Mouse (Mus musculus): ENCODE measurements around the gene Prss33. TPM values are rescaled to one million over a fixed set of nuclear protein-coding genes. Genes with fewer than 3 reads are reported as not detected.
"Not testable (repeated sequence)": the region's sequence is repeated elsewhere in the genome, so short reads cannot be mapped to it uniquely, and the experiment has no call there.

Prss33 gene
- polyA plus RNA-seq (2021): not detected

DNA sequence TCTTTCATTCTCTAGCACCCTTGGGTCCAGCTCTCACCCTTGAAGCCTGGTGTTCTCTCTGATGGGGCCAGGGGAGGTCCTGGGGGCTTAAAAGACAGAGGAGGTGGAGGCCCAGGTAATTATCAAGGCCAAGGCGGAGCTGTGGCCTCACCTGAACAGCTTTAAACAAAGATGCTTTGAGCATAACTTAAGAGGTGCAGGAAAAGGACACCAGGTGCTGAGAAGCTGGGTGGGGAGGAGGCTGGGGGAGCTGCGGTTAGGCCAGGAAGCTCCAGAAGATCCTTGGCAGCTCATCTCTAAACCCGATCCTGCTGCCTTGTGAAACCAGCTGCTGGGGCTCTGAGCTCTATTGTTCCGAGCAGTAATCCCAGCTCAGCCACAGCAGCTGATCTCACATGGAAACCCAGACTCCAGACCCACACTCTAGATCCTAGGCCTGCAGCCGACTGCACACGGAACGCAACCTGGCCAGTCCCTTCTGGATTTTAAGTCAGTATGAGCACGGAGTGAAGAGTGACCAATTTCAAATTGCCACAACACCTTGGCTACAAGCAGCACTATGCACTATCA lies at the start of gene Prss33:
Gene Prss33 (minus strand): TSS at position 51 of the 570 bp plus-strand sequence.
- ChIA-PET CTCF (interaction anchor here (0.8 to 1.3 kb wide), 2 partner anchors 17 to 35 kb away, joined by 3 read pairs; no protein-coding TSS in a partner anchor), POLR2A (interaction anchor here (1.0 kb wide), 1 partner anchor 18 kb away, joined by 4 read pairs; no protein-coding TSS in a partner anchor)
- ATAC-seq (no peak), DNase-seq (ENCODE audit: low read depth, low spot score) (no peak)
- TF ChIP-seq CTCF (IDR thresholded peaks at IDR 0.05): no peak
- no peaks in the 10 kb centered on the region for H3K27me3 ChIP-seq
- in situ Hi-C loops (cut with MboI; ENCODE audit: low pct_unique_long_range_greater_than_20kb): no loop called here

- POLR2A ChIA-PET; H3K27me3 ChIP-seq; in situ Hi-C loops (cut with MboI; ENCODE audit: low pct_unique_long_range_greater_than_20kb); ATAC-seq; DNase-seq (ENCODE audit: low read depth, low spot score); CTCF ChIA-PET: not testable (repeated sequence)
Measured at GRCm38 (mm10) chr17:23880576-23880975, 44.7 kb upstream of the Prss33 start, which contains the start of the genes Dcpp1 and Dcpp2. Gene Dcpp1 (plus strand): TSS chr17:23880876. Gene Dcpp2 (plus strand): TSS chr17:23880880.

- CTCF ChIA-PET: interaction anchor here (1.2 to 2.9 kb wide), 2 partner anchors 33 to 83 kb away, joined by 4 to 10 read pairs; partner anchors contain the start of genes Prss32 and Prss41
- no peaks in the 10 kb centered on the region for H3K27me3 ChIP-seq
- ATAC-seq (no peak), DNase-seq (ENCODE audit: low read depth, low spot score) (no peak)
- TF ChIP-seq CTCF (IDR thresholded peaks at IDR 0.05): no peak
- in situ Hi-C loops (cut with MboI; ENCODE audit: low pct_unique_long_range_greater_than_20kb): no loop called here
- POLR2A ChIA-PET: interaction anchor here (0.8 kb wide), 1 partner anchor 48 kb away, joined by 3 read pairs; the partner anchor contains the start of gene Elob
Measured at GRCm38 (mm10) chr17:23877166-23877565, 41.3 kb upstream of the Prss33 start.

- ATAC-seq (no peak), DNase-seq (ENCODE audit: low read depth, low spot score) (no peak)
- in situ Hi-C loops (cut with MboI; ENCODE audit: low pct_unique_long_range_greater_than_20kb): no loop called here
- ChIA-PET CTCF (interaction anchor here (1.2 to 2.9 kb wide), 2 partner anchors 33 to 84 kb away, joined by 4 to 10 read pairs; partner anchors contain the start of genes Prss32 and Prss41), POLR2A (interaction anchor here (0.8 kb wide), 1 partner anchor 47 kb away, joined by 3 read pairs; the partner anchor contains the start of gene Elob)
- TF ChIP-seq CTCF (IDR thresholded peaks at IDR 0.05): no peak
- H3K27me3 ChIP-seq: no peaks in the 10 kb centered on the region
Measured at GRCm38 (mm10) chr17:23876741-23877140, 40.9 kb upstream of the Prss33 start.

- TF ChIP-seq CTCF (IDR thresholded peaks at IDR 0.05): peak; percentile 93
- no peaks in the 10 kb centered on the region for H3K27me3 ChIP-seq
- DNase-seq (ENCODE audit: low read depth, low spot score) (peak; percentile 51), ATAC-seq (peak; percentile 71)
- in situ Hi-C loops (cut with MboI; ENCODE audit: low pct_unique_long_range_greater_than_20kb): loop anchor here (5.0 kb wide), 1 partner anchor 88 kb away; no protein-coding TSS in a partner anchor
- ChIA-PET POLR2A (no interaction called here), CTCF (interaction anchor here (0.6 to 1.5 kb wide), 7 partner anchors 18 to 85 kb away, joined by 3 to 7 read pairs (median 4); partner anchors contain the start of gene Elob)
Measured at GRCm38 (mm10) chr17:23873884-23874856, 38.3 kb upstream of the Prss33 start.

DNA sequence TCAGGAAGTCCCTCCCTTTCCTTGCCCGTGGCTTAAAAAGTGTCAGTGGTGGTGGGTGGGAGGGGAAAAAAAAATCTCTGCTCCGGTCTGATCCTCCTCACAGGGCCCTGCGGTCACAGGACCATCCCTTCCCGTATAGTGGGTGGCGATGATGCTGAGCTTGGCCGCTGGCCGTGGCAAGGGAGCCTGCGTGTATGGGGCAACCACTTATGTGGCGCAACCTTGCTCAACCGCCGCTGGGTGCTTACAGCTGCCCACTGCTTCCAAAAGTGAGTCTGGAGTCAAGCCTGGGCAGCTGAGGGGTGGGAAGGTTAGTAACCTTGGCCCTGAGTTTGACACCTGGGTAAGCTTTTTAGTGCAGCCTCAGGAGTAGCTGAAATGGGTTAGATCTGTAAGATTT lies 32.7 kb upstream of the Prss33 start:
- in situ Hi-C loops (cut with MboI; ENCODE audit: low pct_unique_long_range_greater_than_20kb): no loop called here
- TF ChIP-seq CTCF (IDR thresholded peaks at IDR 0.05): no peak
- no peak for ATAC-seq
- ChIA-PET POLR2A (no interaction called here), CTCF (no interaction called here)
- no peaks in the 10 kb centered on the region for H3K27me3 ChIP-seq
- no peak for DNase-seq (ENCODE audit: low read depth, low spot score)

- no peak for TF ChIP-seq CTCF (IDR thresholded peaks at IDR 0.05)
- no peaks in the 10 kb centered on the region for H3K27me3 ChIP-seq
- in situ Hi-C loops (cut with MboI; ENCODE audit: low pct_unique_long_range_greater_than_20kb): no loop called here
- ATAC-seq (no peak), DNase-seq (ENCODE audit: low read depth, low spot score) (no peak)
- CTCF ChIA-PET: no interaction called here
- POLR2A ChIA-PET: no interaction called here
Measured at GRCm38 (mm10) chr17:23867756-23868155, 31.9 kb upstream of the Prss33 start, which contains the start of gene Prss21. Gene Prss21 (plus strand): TSS chr17:23868056.

DNA sequence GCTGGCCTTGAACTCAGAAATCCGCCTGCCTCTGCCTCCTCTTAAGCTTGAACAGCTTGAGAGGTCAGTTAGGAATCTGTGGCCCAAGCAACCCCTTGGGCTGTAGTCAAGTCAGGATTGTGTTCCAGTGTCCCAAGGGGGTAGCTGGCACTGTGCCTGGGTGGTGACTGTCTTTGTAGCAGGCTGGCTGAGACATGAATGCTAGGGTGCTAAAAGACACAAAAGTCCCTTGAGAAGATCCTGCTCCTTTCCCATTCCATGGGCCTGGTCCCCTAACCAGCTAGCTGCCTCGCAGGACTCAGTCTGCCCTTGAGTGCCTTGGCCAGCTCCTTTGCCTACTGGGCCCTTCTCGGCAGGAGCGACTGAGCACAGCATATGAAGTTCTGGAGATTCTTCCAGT lies 27.1 kb upstream of the Prss33 start:
- no peak for DNase-seq (ENCODE audit: low read depth, low spot score)

GRCm38 (mm10) chr17:23857913-23858312 lies 22.1 kb upstream of the Prss33 start:
- in situ Hi-C loops (cut with MboI; ENCODE audit: low pct_unique_long_range_greater_than_20kb): no loop called here
- no peak for TF ChIP-seq CTCF (IDR thresholded peaks at IDR 0.05)
- ATAC-seq (no peak), DNase-seq (ENCODE audit: low read depth, low spot score) (no peak)
- no peaks in the 10 kb centered on the region for H3K27me3 ChIP-seq
- ChIA-PET CTCF (no interaction called here), POLR2A (no interaction called here)

More for the DNA sequence above, 27.1 kb upstream of the Prss33 start:
- no peak for ATAC-seq
- in situ Hi-C loops (cut with MboI; ENCODE audit: low pct_unique_long_range_greater_than_20kb): no loop called here
- no peak for TF ChIP-seq CTCF (IDR thresholded peaks at IDR 0.05)
- POLR2A ChIA-PET: no interaction called here
- CTCF ChIA-PET: no interaction called here
- no peaks in the 10 kb centered on the region for H3K27me3 ChIP-seq

GRCm38 (mm10) chr17:23857193-23857592 lies 21.3 kb upstream of the Prss33 start:
- POLR2A ChIA-PET: interaction anchor here (1.4 kb wide), 1 partner anchor 54 kb away, joined by 3 read pairs; no protein-coding TSS in a partner anchor
- CTCF ChIA-PET: interaction anchor here (1.2 kb wide), 1 partner anchor 103 kb away, joined by 3 read pairs; no protein-coding TSS in a partner anchor
- peak; percentile 81 for ATAC-seq
- in situ Hi-C loops (cut with MboI; ENCODE audit: low pct_unique_long_range_greater_than_20kb): no loop called here
- no peak for TF ChIP-seq CTCF (IDR thresholded peaks at IDR 0.05)
- peak; percentile 73 for DNase-seq (ENCODE audit: low read depth, low spot score)
- no peaks in the 10 kb centered on the region for H3K27me3 ChIP-seq
